Mouse (Mus musculus) left cerebral cortex, postnatal 10 days (tissue): Measurements from ENCODE around the gene Luc7l. TPM values are rescaled to one million over a fixed set of nuclear protein-coding genes. Genes with fewer than 3 reads are reported as not detected.

Source experiments
- DNase-seq, 2 experiments: peaks; one replicate each; pipeline ENCODE4 v3.0.0; 2021 to 2022; ENCODE audit warnings: low spot score in 2 of 2, mixed read lengths in 1 of 2; ENCODE audit errors: extremely low spot score in 1 of 2
- intact Hi-C: fragments of 180-260 bp; cut with DNase I; formaldehyde crosslinking; loops from one replicate; pipeline ENCODE4 v1.15.1; 2025
- total RNA-seq, 2 experiments: library from RNA; stranded (reverse); gene quantifications; 2 replicates each; pipeline ENCODE4 v1.2.3; 2021

Luc7l gene
- total RNA-seq = 10 to 100 TPM; 83.1 to 83.4 TPM

GRCm38 (mm10) chr17:26252539-26253251, at the start of gene Luc7l:
Gene Luc7l, plus strand, starts transcription at chr17:26252896.
- DNase-seq = peak; percentile 94
- intact Hi-C loops = no loop called here

GRCm38 (mm10) chr17:26203321-26203811, 49.3 kb upstream of the Luc7l start:
- intact Hi-C loops = no loop called here

GRCm38 (mm10) chr17:26204766-26205165, 47.9 kb upstream of the Luc7l start:
- intact Hi-C loops = loop anchor here (5.0 kb wide), 1 partner anchor 38 kb away; the partner anchor contains the start of gene Fam234a
- DNase-seq = no peak

More at GRCm38 (mm10) chr17:26203321-26203811, 49.3 kb upstream of the Luc7l start:
- peak; percentile 44 to 69 for DNase-seq

- intact Hi-C loops = loop anchor here (5.0 kb wide), 1 partner anchor 36 kb away; the partner anchor contains the start of gene Fam234a
- no peak for DNase-seq
Measured at GRCm38 (mm10) chr17:26206392-26206791, 46.3 kb upstream of the Luc7l start.

GRCm38 (mm10) chr17:26207686-26208085, 45.0 kb upstream of the Luc7l start, which contains the start of gene Arhgdig:
Gene Arhgdig, minus strand, starts transcription at chr17:26207786.
- intact Hi-C loops = loop anchor here (5.0 kb wide), 1 partner anchor 35 kb away; the partner anchor contains the start of gene Fam234a
- no peak for DNase-seq

GRCm38 (mm10) chr17:26212241-26212640, 40.5 kb upstream of the Luc7l start:
- DNase-seq = no peak
- intact Hi-C loops = no loop called here

- no peak for DNase-seq
- intact Hi-C loops = no loop called here
Measured at GRCm38 (mm10) chr17:26212681-26213080, 40.0 kb upstream of the Luc7l start.

- no peak for DNase-seq
- intact Hi-C loops = no loop called here
Measured at GRCm38 (mm10) chr17:26221508-26221907, 31.2 kb upstream of the Luc7l start.

- intact Hi-C loops = no loop called here
- no peak for DNase-seq
Measured at GRCm38 (mm10) chr17:26225150-26225549, 27.5 kb upstream of the Luc7l start.

- no peak for DNase-seq
- intact Hi-C loops = no loop called here
Measured at GRCm38 (mm10) chr17:26229776-26230175, 22.9 kb upstream of the Luc7l start.

GRCm38 (mm10) chr17:26231156-26231555, 21.5 kb upstream of the Luc7l start:
- intact Hi-C loops = no loop called here
- no peak for DNase-seq

- intact Hi-C loops = no loop called here
Measured at GRCm38 (mm10) chr17:26232863-26233262, 19.8 kb upstream of the Luc7l start.

GRCm38 (mm10) chr17:26234386-26234785, 18.3 kb upstream of the Luc7l start:
- DNase-seq = no peak
- intact Hi-C loops = no loop called here

More at GRCm38 (mm10) chr17:26232863-26233262, 19.8 kb upstream of the Luc7l start:
- DNase-seq = no peak

- DNase-seq = no peak
- intact Hi-C loops = no loop called here
Measured at GRCm38 (mm10) chr17:26235077-26235815, 17.4 kb upstream of the Luc7l start.

GRCm38 (mm10) chr17:26237667-26238066, 15.0 kb upstream of the Luc7l start:
- intact Hi-C loops = no loop called here
- no peak for DNase-seq

GRCm38 (mm10) chr17:26239551-26239950, 13.1 kb upstream of the Luc7l start:
- intact Hi-C loops = no loop called here
- DNase-seq = no peak

- DNase-seq = no peak
Measured at GRCm38 (mm10) chr17:26240120-26240790, 12.4 kb upstream of the Luc7l start.

GRCm38 (mm10) chr17:26240990-26241389, 11.7 kb upstream of the Luc7l start:
- intact Hi-C loops = loop anchor here (5.0 kb wide), 1 partner anchor 34 kb away; the partner anchor contains the start of gene Arhgdig

More at GRCm38 (mm10) chr17:26240120-26240790, 12.4 kb upstream of the Luc7l start:
- intact Hi-C loops = loop anchor here (5.0 kb wide), 1 partner anchor 33 kb away; the partner anchor contains the start of gene Arhgdig

More at GRCm38 (mm10) chr17:26240990-26241389, 11.7 kb upstream of the Luc7l start:
- DNase-seq = no peak
